Mouse (Mus musculus) liver, adult 2 months (tissue): ENCODE measurements at regions not wholly inside any gene's neighbourhood (a gene's known extent, or its start where the extent isn't known, plus 50 kb on each side); places are given as distances from the start of the nearest gene placed in this dataset.

Experiments
- CTCF ChIP-seq: fragments of 200-500 bp; IDR thresholded peaks from 2 replicates; pipeline ENCODE4 v1.5.1; 2011; ENCODE audit warnings: low read depth, low read length, control low read depth
- POLR2A ChIP-seq: fragments of 200-500 bp; IDR thresholded peaks from 2 replicates; pipeline ENCODE4 v1.6.1; 2011; ENCODE audit warnings: low read length, control low read depth; ENCODE audit not compliant: insufficient read depth; ENCODE audit errors: extremely low read depth

DNA sequence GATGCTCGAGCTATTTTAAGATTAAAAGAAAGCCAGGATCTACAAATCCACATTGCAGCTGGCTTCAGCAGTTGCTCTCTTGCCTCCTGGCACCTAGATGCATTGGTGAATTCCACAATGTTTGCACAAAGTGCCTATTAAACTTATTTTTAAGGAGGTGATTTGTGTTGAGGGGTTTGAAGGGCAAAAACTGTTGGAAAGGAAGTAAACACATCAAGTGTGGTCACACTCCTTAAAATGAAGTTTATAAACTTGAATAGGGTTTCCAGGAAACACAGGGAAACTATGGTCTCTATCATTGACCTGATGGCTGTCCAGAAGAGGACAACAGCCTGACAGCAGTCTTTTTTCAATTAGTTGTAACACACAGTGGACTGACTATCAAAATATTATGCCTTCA is 205.4 kb downstream of the Papss1 start:
- TF ChIP-seq CTCF = no peak
- TF ChIP-seq POLR2A = no peak
